Mouse (Mus musculus): Measurements from ENCODE around the gene Fibcd1. TPM values are rescaled to one million over a fixed set of nuclear protein-coding genes. Genes with fewer than 3 reads are reported as not detected.

Gene Fibcd1
- total RNA-seq, 2 experiments from 2014 or later, result 105 to 114 TPM

DNA sequence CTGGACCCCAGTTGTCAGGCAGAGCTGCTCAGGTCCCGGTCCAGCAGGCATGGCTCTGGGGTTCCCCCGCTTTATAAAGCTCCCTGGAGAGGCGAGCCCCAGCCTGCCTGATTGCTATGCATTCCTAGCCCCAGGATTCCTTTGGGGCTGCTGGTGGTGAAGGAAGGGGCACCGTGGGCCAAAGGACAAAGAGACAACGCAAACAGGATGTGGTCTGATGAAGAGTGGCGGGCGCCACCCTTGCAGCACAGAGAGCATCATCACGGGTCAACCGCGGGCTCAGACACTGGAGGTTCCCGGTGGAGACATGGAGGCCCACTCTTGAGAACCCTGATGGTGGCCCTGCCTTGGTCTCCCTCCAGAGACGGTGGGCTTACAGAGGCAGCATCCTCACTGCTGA is 35.4 kb downstream of the Fibcd1 start, which contains the start of gene Qrfp:
Gene Qrfp (minus strand): TSS at position 137 of the 400 bp plus-strand sequence.
- DNase-seq, result no peak

DNA sequence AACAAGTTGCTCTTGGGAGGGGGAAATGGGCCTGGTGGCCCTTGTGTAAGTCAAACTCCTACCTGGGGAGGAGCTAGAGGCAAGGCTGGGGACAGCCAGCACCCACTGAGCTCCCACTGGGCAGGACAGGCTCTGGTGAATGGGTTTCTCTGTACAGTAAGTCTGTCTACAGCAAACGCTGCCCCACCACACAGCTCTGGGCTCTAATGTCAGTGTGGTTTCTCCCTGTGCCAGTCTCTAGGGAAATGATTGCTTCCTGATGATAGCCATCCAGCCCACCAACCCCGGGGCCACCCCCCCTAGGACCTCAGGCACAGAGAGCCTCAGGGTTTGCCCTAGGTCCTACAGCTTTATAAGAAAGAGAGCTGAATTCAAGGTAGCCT is 36.5 kb downstream of the Fibcd1 start:
- no peak for DNase-seq

DNA sequence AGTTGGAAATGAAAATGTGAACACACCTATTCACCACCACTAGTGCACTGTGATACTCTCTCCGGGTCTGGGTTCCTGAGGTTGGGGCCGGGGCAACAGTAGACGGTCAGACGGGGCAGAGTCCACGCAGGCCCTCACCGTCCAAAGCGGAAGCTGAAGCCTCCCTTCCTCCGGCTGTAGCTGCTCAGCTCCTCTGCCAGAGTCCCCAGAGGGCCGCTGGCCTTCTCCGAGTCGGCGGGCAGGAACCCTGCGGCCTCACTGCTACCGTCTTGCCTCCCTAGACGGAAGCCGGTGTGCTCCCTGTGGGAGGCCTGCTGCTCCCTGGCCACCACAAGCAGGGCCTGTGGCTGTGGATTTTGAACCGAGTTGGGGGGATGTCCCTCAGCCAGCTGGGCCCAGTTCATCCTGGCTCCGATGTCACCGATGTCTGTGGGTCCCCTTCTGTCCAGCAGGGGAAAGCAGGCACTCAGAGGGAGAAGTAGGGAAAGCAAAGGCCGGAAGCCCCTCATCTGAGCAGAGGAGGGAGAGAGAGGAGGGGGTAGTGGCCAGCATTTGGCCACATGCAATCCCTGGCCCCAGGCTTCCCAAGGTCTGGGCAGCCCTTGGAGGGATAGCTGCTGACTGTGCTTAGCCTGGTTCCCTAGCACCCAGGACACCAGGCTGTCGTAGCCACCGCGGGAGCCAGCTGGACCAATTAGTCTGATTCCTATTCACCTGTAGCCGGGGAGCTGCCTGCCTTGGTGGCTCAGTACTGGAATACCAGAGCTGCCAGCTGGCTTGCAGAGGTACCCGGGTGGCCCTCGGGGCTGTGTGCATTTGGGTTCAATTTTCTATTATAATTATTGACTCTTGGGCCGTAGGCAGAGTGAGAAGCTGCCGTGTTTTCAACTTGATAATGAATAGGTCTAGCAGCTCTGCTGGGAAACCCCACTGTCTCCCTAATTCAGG is 37.1 kb downstream of the Fibcd1 start:
- DNase-seq, result no peak

DNA sequence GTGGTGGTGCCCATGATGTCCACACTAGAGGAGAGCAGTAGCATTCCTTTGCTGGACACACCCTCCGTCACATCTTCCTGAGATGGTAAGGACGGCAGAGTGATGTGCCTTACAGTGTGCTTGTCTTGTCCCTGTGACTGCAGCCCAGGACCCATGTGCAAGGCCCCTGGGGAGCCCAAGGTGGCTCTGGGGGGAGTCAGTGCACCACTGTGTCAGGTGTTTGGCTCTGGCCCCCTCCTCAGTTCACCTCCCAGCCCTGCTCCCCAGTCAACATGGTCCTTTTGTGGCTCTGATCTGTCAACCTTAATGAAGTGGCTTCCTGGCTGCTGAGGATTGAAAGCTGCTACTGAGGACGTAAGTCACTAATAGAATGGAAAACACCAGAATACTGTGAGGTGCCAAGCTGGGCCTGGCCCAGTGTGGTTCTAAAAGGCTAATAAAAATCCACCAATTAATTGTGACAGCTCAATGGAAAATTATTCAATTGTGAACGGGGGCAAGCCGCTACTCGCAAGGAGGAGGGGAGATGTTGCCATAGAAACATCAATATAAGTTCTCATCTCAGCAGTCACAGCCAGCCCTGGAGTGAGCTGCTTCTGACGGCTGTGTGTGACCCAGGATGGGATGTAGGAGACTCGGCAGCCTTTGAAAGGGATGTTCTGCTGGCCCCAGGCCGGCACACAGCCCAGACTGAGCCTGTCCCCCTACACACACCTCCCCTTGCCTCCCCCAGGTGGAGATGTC is 39.0 kb downstream of the Fibcd1 start:
- no peak for DNase-seq

DNA sequence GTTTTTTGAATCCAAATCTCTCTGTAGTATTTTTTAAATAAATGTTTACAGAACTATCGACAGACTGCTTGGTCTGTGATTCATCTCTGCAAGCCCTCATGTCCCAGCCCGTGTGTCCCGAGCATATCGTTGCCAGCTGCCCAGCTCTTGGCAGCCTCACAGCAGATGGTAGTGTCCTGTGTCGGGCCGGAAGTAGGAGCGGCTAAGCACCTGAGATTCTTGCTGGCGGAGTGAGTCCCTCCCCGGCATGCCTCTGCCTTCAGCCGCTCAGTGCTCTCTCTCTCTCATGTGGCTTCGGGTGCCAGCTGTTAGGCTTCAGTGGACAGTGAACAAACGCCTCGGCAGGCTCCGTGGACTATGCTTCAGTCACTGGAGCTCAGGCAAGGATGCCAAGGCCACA is 42.3 kb downstream of the Fibcd1 start:
- no peak for DNase-seq

DNA sequence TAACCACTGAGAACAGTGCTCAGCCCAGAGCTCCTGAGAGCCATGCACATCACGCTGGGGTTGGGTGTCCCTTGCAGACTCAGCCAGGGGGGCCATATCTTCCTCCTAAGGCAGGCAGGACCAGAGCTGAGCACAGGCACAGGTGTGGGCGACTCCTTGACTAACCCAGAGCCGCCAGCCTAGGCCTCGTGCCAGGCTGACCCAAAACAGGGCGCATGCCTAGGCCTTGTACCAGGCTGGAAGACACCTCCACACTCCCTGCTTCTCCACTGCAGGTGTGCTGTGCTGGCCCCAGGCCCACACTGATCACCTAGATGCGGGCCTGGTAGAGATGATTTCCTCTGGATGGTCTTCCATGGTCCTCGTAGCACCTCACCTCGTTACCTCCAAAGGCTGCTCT is 43.0 kb downstream of the Fibcd1 start:
- DNase-seq, result no peak

DNA sequence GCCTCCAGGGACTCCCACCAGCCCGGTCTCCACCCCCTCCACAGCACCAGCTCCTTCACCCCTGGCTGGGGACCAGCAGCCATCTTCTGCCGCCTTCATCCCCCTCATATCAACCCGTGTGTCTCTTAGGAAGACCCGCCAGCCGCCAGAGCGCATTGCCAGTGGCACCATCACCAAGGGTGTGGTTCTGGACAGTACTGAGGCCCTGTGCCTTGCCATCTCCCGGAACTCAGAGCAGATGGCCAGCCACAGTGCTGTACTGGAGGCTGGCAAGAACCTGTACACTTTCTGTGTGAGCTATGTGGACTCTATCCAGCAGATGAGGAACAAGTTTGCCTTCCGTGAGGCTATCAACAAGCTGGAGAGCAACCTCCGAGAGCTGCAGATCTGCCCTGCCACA is 44.4 kb downstream of the Fibcd1 start:
- no peak for DNase-seq

DNA sequence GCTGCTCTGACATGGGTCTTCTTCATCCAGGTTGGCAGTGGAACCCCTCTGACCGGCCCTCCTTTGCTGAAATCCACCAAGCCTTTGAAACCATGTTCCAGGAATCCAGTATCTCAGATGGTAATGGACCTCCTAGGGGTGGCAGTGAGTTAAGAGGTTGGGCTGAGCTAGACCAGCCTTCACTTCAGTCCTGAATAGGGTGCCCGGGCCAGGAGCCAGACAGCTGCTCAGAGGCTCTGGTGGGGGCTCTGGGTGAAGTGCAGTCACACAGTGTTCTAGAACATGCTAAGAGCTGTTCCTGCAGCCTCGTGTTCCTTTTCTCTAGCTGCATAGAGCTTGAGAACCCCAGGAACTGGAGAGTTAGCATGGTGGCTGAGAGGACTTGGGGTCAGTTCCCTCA is 48.9 kb downstream of the Fibcd1 start:
- DNase-seq, result no peak

DNA sequence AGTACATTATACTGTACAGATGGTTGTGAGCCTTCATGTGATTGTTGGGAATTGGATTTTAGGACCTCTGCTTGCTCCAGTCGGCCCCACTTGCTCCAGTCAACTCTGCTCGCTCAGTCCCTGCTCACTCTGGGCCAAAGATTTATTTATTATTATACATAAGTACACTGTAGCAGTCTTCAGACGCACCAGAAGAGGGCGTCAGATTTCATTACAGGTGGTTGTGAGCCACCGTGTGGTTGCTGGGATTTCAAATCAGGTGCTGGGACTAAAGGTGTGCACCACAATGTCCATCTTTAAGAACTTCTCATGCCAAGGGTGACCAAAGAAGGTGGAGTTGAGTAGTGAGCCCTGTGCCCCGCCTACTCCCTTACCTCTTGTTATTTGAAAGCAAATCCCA is 53.2 kb downstream of the Fibcd1 start:
- no peak for DNase-seq

DNA sequence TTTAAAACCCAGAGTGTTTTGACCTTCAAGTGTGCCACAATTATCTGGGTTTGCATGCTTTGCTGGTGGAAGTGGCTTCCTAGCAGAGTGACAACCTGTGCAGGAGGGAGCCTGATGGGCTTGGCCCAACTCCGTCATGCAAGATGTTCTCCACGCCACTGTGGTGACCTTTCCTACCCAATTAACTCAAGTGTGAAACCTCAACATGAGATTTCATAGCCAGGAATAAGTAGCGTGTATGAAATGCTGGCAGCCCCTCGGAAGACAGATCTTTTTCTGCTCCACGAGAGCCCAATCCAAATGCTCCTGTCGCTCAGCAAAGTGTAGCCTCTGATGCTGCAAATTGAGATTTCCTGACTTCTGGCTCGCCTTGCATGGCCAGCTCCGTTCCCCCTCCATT is 54.5 kb downstream of the Fibcd1 start:
- no peak for DNase-seq

DNA sequence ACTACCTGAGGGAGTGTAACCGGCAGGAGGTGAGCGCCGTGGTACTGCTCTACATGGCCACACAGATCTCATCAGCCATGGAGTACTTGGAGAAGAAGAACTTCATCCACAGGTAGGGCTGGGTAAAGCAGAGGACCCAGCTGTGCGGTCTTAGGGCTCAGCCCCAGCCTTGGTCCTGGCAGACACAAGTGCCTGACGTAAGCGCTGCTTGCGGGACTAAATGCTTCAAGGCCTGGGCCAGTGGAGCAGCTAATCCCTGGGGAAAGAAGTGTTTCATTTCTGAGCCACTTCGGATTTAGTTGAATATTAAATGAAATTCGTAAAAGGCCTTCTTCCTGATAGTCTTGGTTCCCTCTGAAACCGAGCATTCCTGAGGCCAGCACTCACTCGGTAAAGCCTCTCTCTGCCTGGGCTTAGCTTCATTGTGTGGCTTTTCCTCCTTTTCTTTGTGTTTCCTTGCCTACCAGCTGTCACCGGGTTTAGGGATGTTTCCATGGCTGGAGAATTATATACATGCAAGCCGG is 55.0 kb downstream of the Fibcd1 start:
- DNase-seq, result no peak

DNA sequence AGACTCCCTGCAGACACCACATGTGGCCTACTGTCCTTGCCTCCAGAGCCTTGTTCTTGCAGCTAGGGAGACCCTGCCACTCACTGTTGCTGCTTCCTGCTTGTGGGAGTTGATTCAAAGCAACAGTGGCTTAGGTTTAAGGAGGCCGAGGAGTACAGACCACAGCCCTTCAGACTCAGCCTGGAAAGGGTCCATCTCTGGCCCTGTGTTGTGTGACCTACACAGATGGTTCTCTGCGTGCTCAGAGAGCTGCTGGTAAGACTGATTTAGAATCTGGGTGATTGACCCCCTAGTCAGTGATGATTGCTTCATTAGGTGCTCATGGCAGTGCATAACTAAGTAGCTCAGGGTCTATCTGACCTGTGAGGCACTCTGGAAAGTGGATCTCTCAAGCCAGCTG is 56.6 kb downstream of the Fibcd1 start:
- DNase-seq, result no peak

DNA sequence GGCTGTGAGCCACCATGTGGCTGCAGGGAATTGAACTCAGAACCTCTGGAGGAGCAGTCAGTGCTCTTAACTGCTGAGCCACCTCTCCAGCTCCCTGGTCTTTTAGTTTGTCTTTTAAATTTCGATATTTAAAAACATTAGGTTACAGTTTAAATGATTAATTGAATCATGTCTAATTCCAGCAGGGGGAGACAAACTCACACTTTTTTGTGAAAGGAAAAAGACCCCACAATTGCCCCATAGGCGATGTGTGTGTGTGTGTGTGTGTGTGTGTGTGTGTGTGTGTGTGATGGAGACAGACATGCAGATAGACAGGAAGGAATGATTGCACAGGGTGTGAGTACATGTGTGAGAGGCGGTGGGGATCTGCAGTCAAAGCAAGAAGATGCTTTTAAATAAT is 57.6 kb downstream of the Fibcd1 start:
- DNase-seq, result no peak

DNA sequence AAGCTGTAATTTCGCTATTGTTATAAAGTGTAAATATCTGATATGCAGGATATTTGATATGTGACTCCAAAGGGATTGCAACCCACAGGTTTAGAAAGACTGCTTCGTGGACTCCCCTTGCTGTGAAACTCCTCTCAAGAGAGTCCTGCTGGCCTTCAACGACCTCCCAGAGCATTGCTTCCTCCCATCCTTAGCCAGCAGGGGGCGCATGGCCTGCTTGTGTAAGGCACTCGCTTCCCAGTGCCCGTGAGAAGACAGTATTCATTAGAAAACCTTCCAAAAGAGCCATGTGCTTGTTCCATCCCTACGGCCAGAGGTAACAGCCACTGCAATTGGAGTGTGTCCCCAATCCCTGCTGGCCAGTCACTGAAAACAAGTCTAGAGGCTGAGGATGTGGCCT is 58.8 kb downstream of the Fibcd1 start:
- peak; percentile 66 to 78 for DNase-seq

DNA sequence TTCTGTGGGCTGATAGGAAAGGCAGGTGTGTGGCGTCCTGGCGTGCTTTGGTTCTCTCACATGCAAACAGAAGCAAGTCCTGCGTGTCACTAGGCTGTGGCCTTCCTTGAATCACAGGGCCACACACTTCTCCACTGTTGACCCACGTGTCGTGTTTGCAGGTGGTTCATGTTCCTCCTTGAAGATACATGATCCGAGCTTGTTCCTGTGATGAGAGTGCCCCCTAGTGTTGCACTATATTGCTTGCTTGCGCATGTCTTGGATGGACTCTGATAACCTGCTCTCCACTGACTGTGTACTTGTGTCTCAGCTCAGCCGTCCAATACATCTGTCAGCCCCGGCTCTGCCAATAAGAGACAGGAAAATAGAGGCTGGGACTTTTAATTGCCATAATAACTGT is 60.7 kb downstream of the Fibcd1 start:
- peak; percentile 69 to 78 for DNase-seq

DNA sequence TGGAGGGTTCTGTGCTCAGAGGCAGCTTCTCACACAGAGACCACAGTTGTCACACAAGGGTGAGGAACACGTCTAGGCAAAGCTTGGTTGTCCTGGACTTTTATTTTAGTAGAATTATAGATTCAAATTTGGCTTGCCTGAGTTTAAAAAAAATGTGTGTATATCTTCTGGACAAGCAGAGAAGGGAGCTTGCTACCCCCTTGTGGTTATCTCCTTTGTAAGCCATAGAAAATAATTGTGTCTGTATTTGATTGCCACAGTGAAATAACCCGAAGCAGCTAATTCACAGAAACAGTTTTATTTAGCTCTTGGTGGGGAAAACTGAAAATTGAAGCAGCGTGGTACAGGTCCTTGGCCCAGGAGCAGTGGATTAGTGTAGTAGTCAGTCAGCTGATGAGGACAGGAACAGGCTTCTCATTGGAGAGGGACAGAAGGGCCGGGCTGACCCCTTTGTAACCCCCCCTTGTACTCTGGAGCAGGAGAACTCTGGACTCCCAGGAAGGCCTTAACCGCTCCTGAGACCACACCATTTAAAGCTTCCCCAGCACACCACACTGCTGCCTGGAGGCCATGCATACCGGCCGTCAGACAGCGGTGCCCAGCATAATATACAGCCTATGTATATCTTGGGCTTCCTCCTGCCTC is 62.7 kb downstream of the Fibcd1 start:
- no peak for DNase-seq

DNA sequence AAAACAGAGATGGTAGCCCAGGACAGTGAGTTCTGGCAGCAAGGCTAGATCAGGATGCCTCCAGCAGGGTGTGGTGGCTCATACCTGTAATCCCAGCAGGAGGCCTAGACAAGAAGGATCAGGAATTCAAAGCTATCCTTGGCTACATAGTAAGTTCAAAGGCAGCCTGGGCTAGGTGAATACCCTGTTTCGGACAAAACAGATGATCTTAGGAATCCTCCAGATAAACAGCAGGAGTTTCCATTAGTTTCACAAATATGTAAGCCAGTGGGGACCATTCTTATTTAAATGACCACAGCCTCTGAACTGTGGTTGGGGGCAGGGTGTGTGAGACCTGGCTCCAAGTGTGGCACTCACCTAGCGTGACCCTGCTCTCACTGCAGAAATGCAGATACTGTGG is 66.5 kb downstream of the Fibcd1 start:
- DNase-seq, result no peak

DNA sequence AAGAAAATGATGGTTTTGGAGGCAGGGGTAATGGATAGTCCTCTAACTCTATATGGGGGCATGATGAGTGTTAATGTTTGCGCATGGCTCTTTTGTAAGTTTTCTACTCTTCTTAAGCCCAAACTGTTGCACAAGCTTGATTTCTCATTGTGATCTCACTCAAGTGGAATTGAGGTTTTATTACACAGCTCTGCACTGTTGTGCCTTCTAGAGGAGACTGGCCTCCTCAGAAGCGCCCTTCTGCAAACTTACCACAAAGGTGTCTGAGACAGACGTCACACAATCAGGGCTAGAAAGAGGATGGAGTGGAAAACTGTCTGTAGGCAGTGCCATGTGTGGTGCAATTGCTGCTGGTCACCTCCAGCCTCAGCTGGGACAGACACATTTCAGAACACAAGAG is 69.3 kb downstream of the Fibcd1 start:
- DNase-seq, result no peak

DNA sequence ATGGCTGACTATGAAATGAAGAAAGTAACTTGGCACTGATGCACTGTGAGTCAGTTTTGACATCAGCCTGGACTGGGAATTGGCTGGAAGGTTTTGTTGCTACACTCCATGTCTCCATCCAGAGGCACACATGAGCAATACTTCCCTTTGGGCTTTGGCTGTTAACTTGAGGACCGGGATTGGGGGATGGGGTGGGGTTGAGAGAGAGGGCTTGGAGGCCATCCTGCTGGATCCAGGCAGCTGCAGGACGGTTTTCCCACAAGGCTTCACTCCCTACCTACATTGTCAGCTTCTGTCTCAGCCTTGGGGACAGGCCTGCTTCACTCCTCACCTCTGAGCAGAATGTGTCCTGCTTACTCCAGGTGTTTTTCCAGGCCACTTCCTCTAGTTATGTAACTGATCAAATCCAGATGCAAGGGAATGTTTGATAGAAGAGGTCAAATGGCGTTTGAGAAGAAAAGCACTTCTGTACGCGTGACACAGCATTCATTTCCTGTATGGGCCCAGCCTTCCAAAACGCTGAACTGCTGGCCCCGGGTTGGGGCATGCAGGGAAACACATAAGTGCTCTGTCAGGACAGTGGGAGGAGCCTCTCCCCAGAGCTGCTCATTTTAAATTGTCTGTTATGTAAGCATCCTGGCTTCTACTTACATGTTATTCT is 74.9 kb downstream of the Fibcd1 start:
- DNase-seq, result peak in 1 of 2 experiments; percentile 39

DNA sequence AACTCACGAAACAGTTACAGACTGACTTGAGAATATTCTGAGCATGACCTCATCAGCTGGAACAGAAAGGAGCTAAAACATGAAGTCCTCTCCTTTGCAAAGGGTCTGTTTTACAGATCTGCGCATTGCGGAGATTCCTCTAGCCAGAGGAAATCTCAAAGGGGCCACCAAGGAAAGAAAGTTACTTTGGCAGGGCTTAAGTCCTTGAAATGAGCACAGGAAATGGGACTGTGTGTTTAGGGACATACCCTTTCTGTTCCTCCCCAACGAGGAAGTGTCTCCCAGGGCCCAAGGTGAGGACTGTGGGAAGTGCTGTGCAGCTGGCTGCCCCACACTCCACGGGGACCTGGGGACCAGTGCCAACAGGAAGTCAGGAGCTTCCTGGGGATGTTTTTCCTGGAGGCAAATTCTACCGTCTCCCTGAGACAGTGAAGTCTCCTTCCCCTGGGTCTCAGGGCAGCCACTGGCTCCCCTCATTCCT is 76.1 kb downstream of the Fibcd1 start:
- DNase-seq, result no peak

DNA sequence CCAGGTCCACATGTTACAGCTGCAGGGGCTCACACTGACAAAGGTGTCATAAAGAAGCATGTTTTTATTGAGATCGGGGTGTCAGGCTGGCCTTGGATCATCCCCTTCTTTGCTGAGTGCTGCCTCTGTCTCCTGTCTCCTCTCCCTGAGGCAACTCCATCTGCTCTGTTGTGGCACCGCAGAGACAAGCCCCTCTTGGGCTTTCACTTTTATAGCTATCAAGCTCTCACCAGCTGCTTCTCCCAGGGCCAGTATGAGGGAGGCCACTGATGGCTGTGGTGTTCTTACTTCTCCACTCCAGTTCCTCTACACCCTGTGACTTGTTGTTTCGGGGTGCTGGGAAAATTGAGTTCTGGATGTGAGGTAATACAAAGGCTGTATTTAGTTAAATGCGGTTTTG is 76.7 kb downstream of the Fibcd1 start:
- no peak for DNase-seq

DNA sequence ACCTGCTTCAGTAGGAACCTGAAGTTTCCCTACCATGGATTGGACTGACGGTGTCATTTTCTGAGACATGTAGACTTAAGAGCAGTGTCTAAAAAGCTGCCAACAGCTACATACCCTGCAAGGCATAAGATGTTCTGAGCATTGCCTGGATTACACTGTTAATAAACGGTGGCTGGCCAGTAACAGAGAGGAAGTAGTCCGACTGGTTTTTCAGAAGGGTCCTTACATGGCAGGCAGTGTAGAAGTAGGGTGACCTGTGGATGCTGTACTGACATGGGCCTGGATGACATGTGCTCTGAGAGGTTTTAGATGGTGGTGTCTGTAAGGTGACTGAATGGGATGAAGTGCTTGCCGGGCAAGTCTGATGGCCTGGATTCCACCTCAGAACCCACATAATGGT is 78.0 kb downstream of the Fibcd1 start:
- DNase-seq, result no peak
